Mouse (Mus musculus) midbrain, embryonic 15.5 days (tissue): ENCODE data around the gene Pxn. TPM values are rescaled to one million over a fixed set of nuclear protein-coding genes. Genes with fewer than 3 reads are reported as not detected.
A peak's percentile ranks its signal among the peaks of the same experiment; 100 is the strongest.
"Not testable (repeated sequence)": the region's sequence is repeated elsewhere in the genome, so short reads cannot be mapped to it uniquely, and the experiment has no call there.

Source experiments
- ATAC-seq: fragments of 200-750 bp; cut with Nextera tagmentation; replicated peaks from 2 replicates; pipeline ENCODE4 v1.8.0; 2017; ENCODE audit warnings: moderate TSS enrichment
- H3K27ac ChIP-seq: fragments of 300-500 bp; sonication (generic); 2 replicates; pipeline ENCODE4 v1.5.1; 2015; ENCODE audit warnings: mild to moderate bottlenecking, inconsistent platforms
- H3K27me3 ChIP-seq: fragments of 300-500 bp; sonication (generic); replicated peaks from 2 replicates; pipeline ENCODE4 v1.6.1; 2015; ENCODE audit warnings: inconsistent platforms
- H3K36me3 ChIP-seq: fragments of 300-500 bp; sonication (generic); replicated peaks from 2 replicates; pipeline ENCODE4 v1.6.1; 2015; ENCODE audit warnings: inconsistent platforms
- H3K4me1 ChIP-seq: fragments of 300-500 bp; sonication (generic); 2 replicates; pipeline ENCODE4 v1.6.1; 2015; ENCODE audit warnings: inconsistent platforms
- H3K4me2 ChIP-seq: fragments of 300-500 bp; sonication (generic); 2 replicates; pipeline ENCODE4 v1.6.1; 2015; ENCODE audit warnings: inconsistent platforms, mild to moderate bottlenecking, moderate library complexity
- H3K4me3 ChIP-seq: fragments of 300-500 bp; sonication (generic); 2 replicates; pipeline ENCODE4 v1.5.1; 2015; ENCODE audit warnings: mild to moderate bottlenecking, inconsistent platforms
- H3K9ac ChIP-seq: fragments of 300-500 bp; sonication (generic); 2 replicates; pipeline ENCODE4 v1.6.1; 2015; ENCODE audit warnings: mild to moderate bottlenecking, inconsistent platforms
- H3K9me3 ChIP-seq: fragments of 300-500 bp; sonication (generic); 2 replicates; pipeline ENCODE4 v1.6.1; 2016; ENCODE audit warnings: inconsistent platforms
- WGBS: fragments of 180-500 bp; shearing (Covaris S2); methylation state at CpG from one replicate; pipeline ENCODE4 v1.1.7; 2015; ENCODE audit warnings: mixed read lengths; 5-methylcytosine and 5-hydroxymethylcytosine counted together
- polyA plus RNA-seq: library from polyadenylated mRNA; unstranded; fragments of >200 nt; fragmentation: Nextera tagmentation; extraction: Ambion mirVana; gene quantifications from 2 replicates; pipeline ENCODE4 v1.2.1, GENCODE M21; 2015

Gene Pxn
- polyA plus RNA-seq, 1 experiment from 2014 or later: 20.9 TPM

DNA sequence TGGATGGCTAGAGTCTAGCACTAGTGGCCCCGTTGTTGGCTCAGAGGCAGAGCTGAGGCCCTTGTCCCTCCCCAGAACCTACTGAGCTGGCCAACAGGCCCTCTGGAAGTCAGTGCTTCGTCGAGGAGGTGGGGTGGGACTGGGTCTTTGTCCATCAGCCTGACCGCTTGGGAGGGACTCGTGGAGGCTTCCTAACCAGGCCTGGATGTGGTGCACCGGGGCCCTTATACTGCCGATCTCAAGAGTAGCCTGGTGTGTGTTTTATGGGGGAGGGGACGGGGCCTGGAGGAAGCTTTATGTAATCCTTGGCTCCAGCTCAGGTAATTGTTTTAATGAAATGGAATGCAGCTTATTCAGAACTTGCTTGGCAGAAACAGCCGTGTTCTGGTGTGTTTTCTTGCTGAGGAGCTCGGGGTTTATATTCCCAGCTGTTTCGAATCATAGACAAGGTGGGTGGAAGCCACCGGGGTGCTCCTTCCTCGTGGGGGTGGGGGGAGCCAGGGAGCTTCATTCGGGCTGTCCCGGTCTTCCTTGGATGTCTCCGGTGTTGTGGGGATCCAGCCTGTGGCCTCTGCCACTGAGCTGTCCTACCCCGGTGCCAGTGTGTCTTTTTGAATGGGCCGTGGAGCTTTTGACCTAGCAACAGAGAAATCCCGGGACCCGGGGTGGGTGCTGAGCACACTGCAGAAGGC lies 8.6 kb downstream of the Pxn start:
- Histone ChIP-seq H3K27ac (peak overlapping the region; percentile 30; the same call in 1 of the 2 replicates), H3K4me1 (peaks cover 4% of the 10 kb centered on the region), H3K9ac (no peak overlapping the region), H3K36me3 (no peaks in the 10 kb centered on the region), H3K4me2 (no peak overlapping the region), H3K27me3 (no peaks in the 10 kb centered on the region), H3K4me3 (no peak overlapping the region), H3K9me3 (no peaks in the 10 kb centered on the region)
- ATAC-seq: no peak
- 63% methylated on average over 20 of the region's 20 CpGs for WGBS

DNA sequence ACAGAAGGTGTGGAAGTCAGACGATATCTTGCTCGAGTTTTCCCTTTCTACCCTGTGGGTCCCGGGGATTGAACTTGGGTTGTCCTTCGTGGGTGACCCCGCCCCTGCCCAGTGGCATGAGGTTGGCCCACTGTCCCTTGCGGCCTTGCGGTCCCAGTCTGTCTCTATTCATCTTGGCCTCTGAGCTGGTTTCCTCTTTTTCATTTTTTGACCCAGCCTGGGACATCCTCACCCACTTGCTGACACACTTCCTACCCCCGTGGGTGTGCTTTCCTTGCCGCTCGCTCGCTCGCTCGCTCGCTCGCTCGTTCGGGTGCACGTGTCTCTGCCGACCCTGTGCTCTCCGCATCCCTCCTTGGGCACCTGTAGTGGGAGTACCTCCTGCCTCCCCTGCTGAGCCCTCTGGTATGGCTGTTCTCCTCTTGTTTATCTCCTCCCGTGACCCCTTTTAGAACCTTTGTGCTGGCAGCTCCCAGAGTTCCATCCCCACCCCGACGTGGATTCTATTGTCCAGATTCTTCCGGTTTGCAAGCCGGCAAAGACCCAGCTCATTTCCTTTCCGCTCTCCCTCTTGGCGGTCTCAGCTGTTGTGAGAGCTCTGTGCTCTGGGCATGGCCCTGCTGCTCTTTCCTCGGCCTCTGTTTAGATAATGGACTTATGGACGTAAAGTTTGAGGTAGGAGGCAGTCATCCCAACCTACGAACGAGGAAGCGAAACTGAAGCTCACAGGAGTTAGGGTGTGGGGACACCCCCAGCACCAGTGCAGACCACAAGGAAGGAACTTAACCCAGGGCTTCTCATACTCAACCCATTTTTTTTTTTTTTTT lies 9.8 kb downstream of the Pxn start:
- 0 out of 2 replicates have a peak, but pooled peaks cover 3% of the 10 kb centered on the region for H3K4me1 ChIP-seq
- whole genome bisulfite sequencing: 81% methylated on average over 32 of the region's 32 CpGs
- no peak overlapping the region for H3K27ac ChIP-seq
- no peak overlapping the region for H3K4me3 ChIP-seq
- no peak for ATAC-seq
- H3K4me2 ChIP-seq: no peak overlapping the region
- H3K9ac ChIP-seq: no peak overlapping the region
- no peaks in the 10 kb centered on the region for H3K9me3 ChIP-seq
- H3K36me3 ChIP-seq: no peaks in the 10 kb centered on the region
- H3K27me3 ChIP-seq: no peaks in the 10 kb centered on the region

DNA sequence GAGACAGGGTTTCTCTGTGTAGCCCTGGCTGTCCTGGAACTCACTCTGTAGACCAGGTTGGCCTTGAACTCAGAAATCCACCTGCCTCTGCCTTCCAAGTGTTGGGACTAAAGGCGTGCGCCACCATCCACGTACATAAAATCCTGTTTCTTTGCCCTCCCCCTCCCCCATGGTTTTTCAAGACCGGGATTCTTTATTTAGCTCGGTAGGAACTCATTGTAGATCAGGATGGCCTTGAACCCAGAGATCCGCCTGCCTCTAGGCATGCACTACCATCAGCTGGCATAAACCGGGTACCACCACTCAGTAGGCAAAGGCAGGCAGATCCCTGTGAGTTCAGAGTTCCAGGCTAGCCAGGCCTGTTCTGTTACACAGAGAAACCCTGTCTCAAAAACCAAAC lies 10.4 kb downstream of the Pxn start:
- 0 out of 2 replicates have a peak, but pooled peaks cover 3% of the 10 kb centered on the region for H3K4me1 ChIP-seq
- H3K27me3 ChIP-seq: no peaks in the 10 kb centered on the region
- 87% methylated on average over 7 of the region's 7 CpGs for WGBS
- H3K36me3 ChIP-seq: no peaks in the 10 kb centered on the region
- H3K9ac ChIP-seq: no peak overlapping the region
- H3K4me3 ChIP-seq: no peak overlapping the region
- H3K9me3 ChIP-seq: no peaks in the 10 kb centered on the region
- ATAC-seq: no peak
- no peak overlapping the region for H3K4me2 ChIP-seq
- H3K27ac ChIP-seq: no peak overlapping the region

DNA sequence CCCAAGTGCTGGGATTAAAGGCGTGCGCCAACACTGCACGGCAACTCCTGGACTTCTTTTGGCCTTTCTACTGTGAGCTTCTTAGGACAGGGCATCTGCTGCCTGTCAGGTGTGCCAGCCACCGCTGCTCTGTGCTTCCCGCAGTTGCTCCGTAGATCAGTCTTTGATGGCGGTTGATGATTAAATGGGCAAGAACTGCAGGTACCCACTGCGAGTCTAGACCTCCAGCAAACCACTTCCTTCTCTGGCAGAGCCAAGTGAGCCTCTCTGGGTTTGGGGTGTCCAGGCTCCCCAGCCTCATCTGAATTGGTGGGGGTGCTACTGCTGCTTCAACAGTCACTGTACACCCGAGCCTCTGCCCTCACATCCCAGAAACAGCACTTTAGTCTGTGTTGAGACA lies 11.0 kb downstream of the Pxn start:
- Histone ChIP-seq H3K36me3 (no peaks in the 10 kb centered on the region), H3K9me3 (no peaks in the 10 kb centered on the region), H3K4me2 (no peak overlapping the region), H3K4me1 (0 out of 2 replicates have a peak, but pooled peaks cover 3% of the 10 kb centered on the region), H3K27ac (no peak overlapping the region), H3K27me3 (no peaks in the 10 kb centered on the region), H3K4me3 (no peak overlapping the region), H3K9ac (no peak overlapping the region)
- no peak for ATAC-seq
- WGBS: 95% methylated on average over 9 of the region's 9 CpGs

DNA sequence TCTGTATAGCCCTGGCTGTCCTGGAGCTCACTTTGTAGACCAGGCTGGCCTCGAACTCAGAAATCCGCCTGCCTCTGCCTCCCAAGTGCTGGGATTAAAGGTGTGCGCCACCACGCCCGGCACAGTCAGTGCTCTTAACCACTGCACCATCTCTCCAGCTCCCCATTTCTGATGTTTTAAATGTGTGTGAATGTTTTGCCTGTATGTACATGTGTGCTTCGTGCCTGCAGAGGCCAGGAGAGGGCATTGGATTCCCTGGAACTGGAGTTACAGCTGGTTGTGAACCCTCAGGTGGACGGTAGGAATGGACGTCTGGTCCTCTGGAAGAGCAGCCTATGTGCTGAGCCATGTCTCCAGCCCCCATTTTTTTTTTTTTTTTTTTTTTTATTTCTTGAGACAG lies 11.7 kb downstream of the Pxn start:
- not testable (repeated sequence) for H3K4me3 ChIP-seq, H3K9ac ChIP-seq

DNA sequence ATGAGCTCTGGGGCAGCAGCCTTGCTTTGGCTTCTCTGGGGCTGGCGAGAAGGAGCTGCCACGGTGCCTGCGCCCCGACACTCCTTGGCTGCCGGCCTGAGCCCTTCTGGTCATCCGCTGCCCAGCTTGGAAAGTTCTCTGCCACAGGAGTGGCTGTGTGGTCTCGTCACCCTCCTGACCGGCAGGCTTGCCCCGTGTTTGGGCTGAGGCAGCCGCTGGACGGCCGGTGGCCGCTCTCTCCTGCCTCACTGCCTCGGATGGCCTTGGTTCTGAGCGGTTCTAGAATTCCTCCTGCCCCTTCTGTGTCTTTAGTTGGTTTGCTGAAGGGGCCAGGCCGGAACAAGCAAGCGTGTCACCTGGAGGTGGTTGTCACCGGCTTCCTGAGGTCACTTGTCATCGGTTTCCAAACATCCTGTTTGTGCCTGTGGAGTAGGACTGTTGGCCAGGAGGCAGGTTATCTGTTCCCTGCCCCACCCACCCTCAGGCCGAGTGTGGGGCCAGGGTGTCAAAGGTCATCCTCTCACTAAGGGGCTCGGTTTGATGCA lies 13.9 kb downstream of the Pxn start:
- H3K4me2 ChIP-seq: no peak overlapping the region
- no peak for ATAC-seq
- H3K4me3 ChIP-seq: no peak overlapping the region
- H3K36me3 ChIP-seq: no peaks in the 10 kb centered on the region
- no peak overlapping the region for H3K9ac ChIP-seq
- H3K27me3 ChIP-seq: no peaks in the 10 kb centered on the region
- H3K4me1 ChIP-seq: peaks cover 9% of the 10 kb centered on the region; the same call in 1 of the 2 replicates
- H3K27ac ChIP-seq: no peak overlapping the region
- no peaks in the 10 kb centered on the region for H3K9me3 ChIP-seq
- WGBS: 76% methylated on average over 21 of the region's 21 CpGs

More for the DNA sequence above, 11.7 kb downstream of the Pxn start:
- H3K9me3 ChIP-seq, H3K4me2 ChIP-seq, H3K4me1 ChIP-seq, H3K36me3 ChIP-seq, H3K27ac ChIP-seq, ATAC-seq, H3K27me3 ChIP-seq: not testable (repeated sequence)
- 96% methylated on average over 8 of the region's 8 CpGs for WGBS

DNA sequence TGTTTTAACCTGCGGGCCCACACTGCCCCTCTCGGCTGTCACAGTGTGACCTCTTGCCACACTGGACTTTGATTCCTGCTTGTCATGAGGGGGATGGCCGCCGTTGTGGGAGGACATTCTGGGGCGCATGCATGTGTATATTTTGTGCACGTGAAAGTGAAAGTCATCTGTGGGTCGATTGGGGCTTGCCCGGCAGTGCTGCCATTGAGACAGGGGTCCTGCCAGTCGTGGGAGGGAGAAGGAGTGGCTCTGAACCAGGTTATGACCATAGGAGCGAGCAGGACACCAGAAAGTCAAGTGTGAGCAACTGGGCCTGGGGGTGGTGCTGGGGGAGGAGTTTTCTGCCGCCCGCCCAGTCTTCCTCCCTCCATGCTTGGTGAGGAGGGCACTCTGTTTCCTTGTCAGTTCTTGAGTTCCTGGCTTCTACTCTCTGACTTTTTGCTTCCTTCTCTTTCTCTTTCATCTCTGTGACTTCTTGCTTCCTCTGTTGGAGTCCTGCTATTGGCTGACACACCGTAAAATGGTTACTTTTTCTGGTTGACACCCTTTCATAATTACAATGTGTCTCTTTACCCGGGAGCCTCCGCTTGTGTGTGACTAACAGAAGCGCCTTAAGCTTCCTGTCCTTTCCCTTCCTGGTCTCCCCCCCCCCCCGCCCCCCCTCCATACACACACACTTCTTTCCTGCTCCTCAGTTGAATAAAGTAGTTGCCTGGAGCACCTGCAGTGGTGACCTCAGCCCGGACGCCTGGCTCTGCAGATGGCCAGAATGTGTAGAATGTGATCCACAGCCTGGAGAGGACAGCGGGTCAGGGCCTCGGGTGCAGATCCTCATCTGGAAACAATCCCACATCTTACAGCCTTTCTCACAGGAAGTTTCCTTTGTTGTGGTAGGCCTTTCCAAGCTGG lies 15.3 kb downstream of the Pxn start:
- H3K4me1 ChIP-seq: peaks cover 9% of the 10 kb centered on the region; the same call in 1 of the 2 replicates
- no peak overlapping the region for H3K9ac ChIP-seq
- no peaks in the 10 kb centered on the region for H3K27me3 ChIP-seq
- no peak overlapping the region for H3K4me3 ChIP-seq
- WGBS: 77% methylated on average over 21 of the region's 21 CpGs
- H3K36me3 ChIP-seq: no peaks in the 10 kb centered on the region
- H3K4me2 ChIP-seq: no peak overlapping the region
- no peak for ATAC-seq
- no peak overlapping the region for H3K27ac ChIP-seq
- no peaks in the 10 kb centered on the region for H3K9me3 ChIP-seq

DNA sequence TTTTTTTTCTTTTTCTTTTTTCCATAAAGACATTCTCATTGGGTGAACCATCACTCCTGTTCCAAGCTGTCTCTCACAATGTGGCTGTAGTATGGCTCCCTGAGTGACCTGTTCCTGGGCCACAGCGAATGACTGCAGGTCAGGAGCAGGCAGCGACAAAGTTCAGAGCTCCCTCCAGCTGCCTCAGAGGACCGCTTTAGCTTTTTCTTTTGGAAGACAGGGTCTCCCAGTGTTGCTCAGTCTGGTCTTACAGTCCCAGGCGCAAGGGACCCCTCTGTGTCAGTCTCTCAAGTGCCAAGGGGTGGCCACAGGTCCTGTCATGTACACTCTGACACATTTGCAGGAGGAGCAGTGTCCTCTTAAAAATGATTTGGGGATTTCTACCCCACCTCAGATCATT lies 16.1 kb downstream of the Pxn start:
- H3K27me3 ChIP-seq: no peaks in the 10 kb centered on the region
- 85% methylated on average over 4 of the region's 4 CpGs for WGBS
- no peak overlapping the region for H3K4me2 ChIP-seq
- no peak overlapping the region for H3K4me3 ChIP-seq
- no peak for ATAC-seq
- no peaks in the 10 kb centered on the region for H3K36me3 ChIP-seq
- H3K9ac ChIP-seq: no peak overlapping the region
- peaks cover 9% of the 10 kb centered on the region; the same call in 1 of the 2 replicates for H3K4me1 ChIP-seq
- no peak overlapping the region for H3K27ac ChIP-seq
- no peaks in the 10 kb centered on the region for H3K9me3 ChIP-seq

DNA sequence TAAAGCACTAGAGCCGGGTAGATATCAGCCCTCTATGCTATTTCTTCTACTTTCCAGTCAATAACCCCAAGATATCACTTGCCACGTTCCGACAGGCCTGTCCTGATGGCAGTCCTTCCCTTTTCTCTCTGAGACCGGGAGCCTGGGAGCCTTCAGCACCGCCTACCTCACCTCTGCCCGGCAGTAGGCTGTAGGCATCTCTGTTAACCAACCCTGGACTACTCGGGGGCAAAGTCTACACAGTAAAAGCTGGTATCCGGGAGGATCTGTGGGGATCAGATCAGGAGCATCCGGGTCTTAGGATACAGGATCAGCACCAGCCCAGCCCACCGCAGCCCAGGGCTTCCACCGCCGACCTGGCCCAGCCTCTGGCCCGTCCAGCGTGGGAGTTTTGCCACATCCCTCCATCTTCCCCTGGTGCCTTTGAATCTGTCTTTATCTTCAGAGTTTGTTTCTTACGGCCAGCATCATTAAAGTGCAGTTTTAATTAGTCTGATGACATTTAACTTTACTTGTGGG lies 16.6 kb downstream of the Pxn start:
- Histone ChIP-seq H3K27ac (no peak overlapping the region), H3K4me1 (peaks cover 9% of the 10 kb centered on the region; the same call in 1 of the 2 replicates)

DNA sequence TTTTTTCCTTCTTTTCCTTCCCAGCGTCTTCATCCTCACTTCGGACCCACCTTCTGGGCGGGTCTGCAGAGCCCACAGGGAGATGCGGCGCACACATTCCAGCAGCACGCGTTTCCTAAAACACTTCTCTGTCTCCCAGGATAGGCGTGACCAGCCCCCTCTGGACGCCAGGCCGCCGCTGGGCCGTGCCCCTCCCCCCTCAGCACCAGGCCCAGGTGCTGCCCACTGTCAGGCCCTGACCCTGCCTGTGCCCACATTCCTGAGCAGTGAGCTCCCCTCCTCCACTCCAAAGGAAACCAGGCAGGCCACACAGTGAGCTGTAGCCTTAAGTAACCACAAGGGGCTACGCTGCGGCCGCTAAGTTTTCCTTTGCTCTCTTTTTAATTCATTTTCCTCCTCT lies 17.5 kb downstream of the Pxn start:
- Histone ChIP-seq H3K27me3 (no peaks in the 10 kb centered on the region), H3K4me3 (no peak overlapping the region), H3K4me1 (peaks cover 9% of the 10 kb centered on the region; the same call in 1 of the 2 replicates), H3K9me3 (no peaks in the 10 kb centered on the region), H3K36me3 (no peaks in the 10 kb centered on the region), H3K27ac (no peak overlapping the region), H3K9ac (no peak overlapping the region), H3K4me2 (no peak overlapping the region)
- ATAC-seq: no peak
- 11% methylated on average over 15 of the region's 15 CpGs for WGBS

More for the DNA sequence above, 16.6 kb downstream of the Pxn start:
- Histone ChIP-seq H3K27me3 (no peaks in the 10 kb centered on the region), H3K9ac (no peak overlapping the region), H3K9me3 (no peaks in the 10 kb centered on the region), H3K4me3 (no peak overlapping the region), H3K4me2 (no peak overlapping the region), H3K36me3 (no peaks in the 10 kb centered on the region)
- WGBS: 76% methylated on average over 15 of the region's 15 CpGs
- no peak for ATAC-seq

DNA sequence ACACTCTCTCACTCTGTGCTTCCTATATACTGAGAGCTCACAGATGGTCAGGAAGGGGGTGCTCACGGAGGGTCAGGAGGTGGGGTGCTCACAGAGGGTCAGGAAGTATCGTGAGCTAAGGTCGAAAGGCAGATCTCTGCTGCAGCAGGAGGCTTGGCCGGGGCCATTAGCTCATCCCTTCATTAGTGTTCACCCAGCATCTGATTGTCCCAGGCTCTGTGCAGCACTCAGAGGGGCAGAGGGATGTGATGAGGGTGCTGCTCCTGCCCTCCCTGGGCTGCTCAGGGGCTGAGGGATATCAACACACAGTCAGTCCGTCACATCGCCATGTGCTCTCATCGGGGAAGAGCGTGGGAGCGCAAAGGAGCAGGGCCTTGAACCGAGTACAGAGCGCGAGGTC lies 18.0 kb downstream of the Pxn start:
- no peak for ATAC-seq
- Histone ChIP-seq H3K27ac (no peak overlapping the region), H3K4me3 (no peak overlapping the region), H3K36me3 (no peaks in the 10 kb centered on the region), H3K27me3 (no peaks in the 10 kb centered on the region), H3K9ac (no peak overlapping the region), H3K4me2 (no peak overlapping the region), H3K9me3 (no peaks in the 10 kb centered on the region), H3K4me1 (peaks cover 11% of the 10 kb centered on the region; the same call in 1 of the 2 replicates)
- WGBS: 59% methylated on average over 12 of the region's 12 CpGs
